Mouse (Mus musculus) MEL (cell line): ENCODE data around the gene Rbm8a2. TPM values are rescaled to one million over a fixed set of nuclear protein-coding genes. Genes with fewer than 3 reads are reported as not detected.

Experiments used
- DNase-seq: peaks from one replicate; pipeline ENCODE4 v3.0.0; 2011; ENCODE audit warnings: low read depth, low spot score
- H3K27ac ChIP-seq: 2 replicates; pipeline ENCODE4 v1.5.1; 2012; ENCODE audit warnings: low read depth, mild to moderate bottlenecking, control low read depth, low read length, moderate library complexity; ENCODE audit not compliant: control insufficient read depth
- H3K27me3 ChIP-seq, 2 experiments: fragments of 150-350 bp in 1 of 2; sonication (generic) in 1 of 2; 2 replicates each; pipeline ENCODE4 v1.6.1; 2012; ENCODE audit warnings: low read length in 2 of 2, mild to moderate bottlenecking in 2 of 2, improper control_type of control experiment in 1 of 2, moderate library complexity in 1 of 2; ENCODE audit not compliant: insufficient read depth in 2 of 2, control insufficient read depth in 1 of 2
- H3K36me3 ChIP-seq, 2 experiments: 2 replicates each; pipeline ENCODE4 v1.6.1; 2012 to 2014; ENCODE audit warnings: low read length in 2 of 2, improper control_type of control experiment in 1 of 2, inconsistent platforms in 1 of 2, mild to moderate bottlenecking in 1 of 2; ENCODE audit not compliant: insufficient read depth in 2 of 2, control insufficient read depth in 1 of 2
- H3K4me1 ChIP-seq, 2 experiments: fragments of 150-350 bp in 1 of 2; sonication (generic) in 1 of 2; 2 replicates each; pipeline ENCODE4 v1.6.1; 2012; ENCODE audit warnings: low read length in 2 of 2, improper control_type of control experiment in 1 of 2, mild to moderate bottlenecking in 1 of 2; ENCODE audit not compliant: insufficient read depth in 2 of 2, control insufficient read depth in 1 of 2
- H3K4me3 ChIP-seq, 2 experiments: fragments of 150-350 bp in 1 of 2; sonication (generic) in 1 of 2; 2 replicates each; pipeline ENCODE4 v1.5.1; 2012; ENCODE audit warnings: low read depth in 2 of 2, low read length in 2 of 2, mild to moderate bottlenecking in 2 of 2, moderate library complexity in 2 of 2, control low read depth in 1 of 2, improper control_type of control experiment in 1 of 2; ENCODE audit not compliant: control insufficient read depth in 1 of 2, insufficient read depth in 1 of 2
- H3K79me2 ChIP-seq: 2 replicates; pipeline ENCODE4 v1.6.1; 2012; ENCODE audit warnings: mild to moderate bottlenecking, low read length, moderate library complexity; ENCODE audit not compliant: control insufficient read depth, poor library complexity, insufficient read depth
- H3K9ac ChIP-seq: 2 replicates; pipeline ENCODE4 v1.6.1; 2012; ENCODE audit warnings: low read depth, mild to moderate bottlenecking, control low read depth, low read length, moderate library complexity; ENCODE audit not compliant: control insufficient read depth, poor library complexity, severe bottlenecking
- H3K9me3 ChIP-seq: fragments of 150-350 bp; sonication (generic); replicated peaks from 2 replicates; pipeline ENCODE4 v1.6.1; 2012; ENCODE audit warnings: mild to moderate bottlenecking, low read length, improper control_type of control experiment, moderate library complexity; ENCODE audit not compliant: insufficient read depth
- BHLHE40 ChIP-seq: IDR thresholded peaks from 2 replicates; pipeline ENCODE4 v1.6.1; 2012; ENCODE audit warnings: low read depth, mild to moderate bottlenecking, inconsistent platforms, low read length, improper control_type of control experiment, borderline replicate concordance
- CTCF ChIP-seq, 3 experiments: IDR thresholded peaks in 2 of 3; conservative IDR thresholded peaks in 1 of 3; 2 replicates each; pipeline ENCODE4 v1.5.1; 2011 to 2012; ENCODE audit warnings: low read length in 3 of 3, low read depth in 2 of 3, mild to moderate bottlenecking in 2 of 3, improper control_type of control experiment in 1 of 3, inconsistent platforms in 1 of 3, mixed read lengths in 1 of 3, moderate library complexity in 1 of 3; ENCODE audit not compliant: control insufficient read depth in 1 of 3, insufficient read depth in 1 of 3, poor library complexity in 1 of 3, severe bottlenecking in 1 of 3
- E2F4 ChIP-seq: IDR thresholded peaks from 2 replicates; pipeline ENCODE4 v1.6.1; 2011; ENCODE audit warnings: low read depth, low read length, improper control_type of control experiment, borderline replicate concordance
- EP300 ChIP-seq, 2 experiments: IDR thresholded peaks; 2 replicates each; pipeline ENCODE4 v1.6.1; 2011; ENCODE audit warnings: improper control_type of control experiment in 2 of 2, low read length in 2 of 2, low read depth in 1 of 2, mild to moderate bottlenecking in 1 of 2
- GABPA ChIP-seq: IDR thresholded peaks from 2 replicates; pipeline ENCODE4 v1.6.1; 2012; ENCODE audit warnings: low read depth, mild to moderate bottlenecking, inconsistent platforms, low read length, improper control_type of control experiment, moderate library complexity
- JUND ChIP-seq: IDR thresholded peaks from 2 replicates; pipeline ENCODE4 v1.6.1; 2011; ENCODE audit warnings: low read depth, mild to moderate bottlenecking, improper control_type of control experiment, low read length
- MAFK ChIP-seq: IDR thresholded peaks from 2 replicates; pipeline ENCODE4 v1.6.1; 2011; ENCODE audit warnings: low read depth, mild to moderate bottlenecking, low read length, improper control_type of control experiment, borderline replicate concordance
- MAX ChIP-seq: IDR thresholded peaks from 2 replicates; pipeline ENCODE4 v1.6.1; 2011; ENCODE audit warnings: low read length, improper control_type of control experiment
- MEF2A ChIP-seq: IDR thresholded peaks from 2 replicates; pipeline ENCODE4 v1.6.1; 2014; ENCODE audit warnings: low read depth, mild to moderate bottlenecking, inconsistent platforms, low read length, improper control_type of control experiment; ENCODE audit not compliant: poor library complexity, insufficient replicate concordance, severe bottlenecking; ENCODE audit errors: extremely low read depth
- MXI1 ChIP-seq: IDR thresholded peaks from 2 replicates; pipeline ENCODE4 v1.6.1; 2011; ENCODE audit warnings: mild to moderate bottlenecking, low read depth, low read length, improper control_type of control experiment
- NELFE ChIP-seq: IDR thresholded peaks from 2 replicates; pipeline ENCODE4 v1.6.1; 2011; ENCODE audit warnings: low read depth, low read length, improper control_type of control experiment
- POLR2A ChIP-seq, 2 experiments: IDR thresholded peaks; 2 replicates each; pipeline ENCODE4 v1.6.1; 2011 to 2012; ENCODE audit warnings: low read length in 2 of 2, mild to moderate bottlenecking in 2 of 2, control low read depth in 1 of 2, improper control_type of control experiment in 1 of 2, low read depth in 1 of 2, moderate library complexity in 1 of 2; ENCODE audit not compliant: control insufficient read depth in 1 of 2, insufficient read depth in 1 of 2, poor library complexity in 1 of 2
- POLR2AphosphoS2 ChIP-seq: IDR thresholded peaks from 2 replicates; pipeline ENCODE4 v1.6.1; 2011; ENCODE audit warnings: low read length, improper control_type of control experiment
- POLR2AphosphoS5 ChIP-seq: IDR thresholded peaks from 2 replicates; pipeline ENCODE4 v1.6.1; 2012; ENCODE audit warnings: low read depth, borderline replicate concordance, mild to moderate bottlenecking, inconsistent platforms, low read length, moderate library complexity, mixed read lengths
- RAD21 ChIP-seq: IDR thresholded peaks from 2 replicates; pipeline ENCODE4 v1.6.1; 2011; ENCODE audit warnings: mild to moderate bottlenecking, low read depth, low read length, improper control_type of control experiment
- SIN3A ChIP-seq: IDR thresholded peaks from 2 replicates; pipeline ENCODE4 v1.6.1; 2012; ENCODE audit warnings: low read length, improper control_type of control experiment, inconsistent platforms
- SMC3 ChIP-seq: IDR thresholded peaks from 2 replicates; pipeline ENCODE4 v1.6.1; 2011; ENCODE audit warnings: low read depth, low read length, improper control_type of control experiment
- TAL1 ChIP-seq: IDR thresholded peaks from 2 replicates; pipeline ENCODE4 v1.6.1; 2012; ENCODE audit warnings: mild to moderate bottlenecking, inconsistent platforms, low read length, moderate library complexity, mixed read lengths
- USF1 ChIP-seq: IDR thresholded peaks from 2 replicates; pipeline ENCODE4 v1.6.1; 2014; ENCODE audit warnings: low read depth, mild to moderate bottlenecking, inconsistent platforms, low read length, improper control_type of control experiment, moderate library complexity
- ZC3H11A ChIP-seq: IDR thresholded peaks from 2 replicates; pipeline ENCODE4 v1.6.1; 2012; ENCODE audit warnings: low read depth, mild to moderate bottlenecking, inconsistent platforms, low read length, improper control_type of control experiment
- polyA plus RNA-seq, 2 experiments: library from polyadenylated mRNA; stranded (reverse) in 1 of 2; unstranded in 1 of 2; fragments of >175 nt in 1 of 2; fragments of >200 nt in 1 of 2; gene quantifications; 2 replicates each; pipeline versions ENCODE4 v1.2.1 to v1.2.4; 2012; ENCODE audit warnings: low replicate concordance in 2 of 2, low read depth in 1 of 2; ENCODE audit not compliant: insufficient read length in 2 of 2, insufficient read depth in 1 of 2, missing spikeins in 1 of 2
- total RNA-seq: library from RNA; depleted of rRNA; stranded (reverse); fragments of 300-350 nt; gene quantifications from 2 replicates; pipeline ENCODE4 v1.2.3, GENCODE M21; 2012

Gene Rbm8a2
- total and polyA plus RNA-seq, 3 experiments, result 1.0 to 1.3 TPM; not detected in 1

GRCm38 (mm10) chr1:176011535-176011934, 32.6 kb upstream of the Rbm8a2 start:
- no peaks in the 10 kb centered on the region; a peak in 1 of 4 replicates for H3K27me3 ChIP-seq
- TF ChIP-seq TAL1 (no peak), RAD21 (no peak), MEF2A (no peak), USF1 (no peak), POLR2AphosphoS5 (no peak), E2F4 (no peak), POLR2AphosphoS2 (no peak), GABPA (no peak), NELFE (no peak), MAFK (no peak), MAX (no peak), CTCF (IDR thresholded peaks at IDR 0.05 in 2 of 3, conservative IDR thresholded peaks at IDR 0.05 in 1 of 3; ENCODE audit: control insufficient read depth in 1 of 3, insufficient read depth in 1 of 3, low read depth in 2 of 3, low read length in 3 of 3, poor library complexity in 1 of 3, severe bottlenecking in 1 of 3) (no peak), MXI1 (no peak), SIN3A (no peak), EP300 (IDR thresholded peaks at IDR 0.05; ENCODE audit: low read depth in 1 of 2, low read length in 2 of 2) (no peak), BHLHE40 (no peak), ZC3H11A (no peak), SMC3 (no peak)
- TF ChIP-seq, all 39 proteins: peak for 0
- DNase-seq, result no peak
- Histone ChIP-seq H3K79me2 (no peaks in the 10 kb centered on the region), H3K9me3 (no peaks in the 10 kb centered on the region), H3K4me1 (no peaks in the 10 kb centered on the region), H3K36me3 (no peaks in the 10 kb centered on the region), H3K27ac (no peak overlapping the region), H3K4me3 (no peak overlapping the region), H3K9ac (no peak overlapping the region)

- Histone ChIP-seq H3K27me3 (no peaks in the 10 kb centered on the region; a peak in 1 of 4 replicates), H3K4me1 (no peaks in the 10 kb centered on the region), H3K27ac (no peak overlapping the region), H3K79me2 (no peaks in the 10 kb centered on the region), H3K36me3 (no peaks in the 10 kb centered on the region), H3K9ac (no peak overlapping the region), H3K4me3 (no peak overlapping the region), H3K9me3 (no peaks in the 10 kb centered on the region)
- TF ChIP-seq MAFK (no peak), E2F4 (no peak), POLR2A (IDR thresholded peaks at IDR 0.05; ENCODE audit: control insufficient read depth in 1 of 2, insufficient read depth in 1 of 2, low read depth in 1 of 2, low read length in 2 of 2, poor library complexity in 1 of 2) (no peak), JUND (no peak)
- no peak for DNase-seq
Observed at GRCm38 (mm10) chr1:176011072-176011471, 32.2 kb upstream of the Rbm8a2 start.
